Mouse (Mus musculus) C2C12 (cell line): ENCODE measurements around the gene Sh3gl3. TPM values are rescaled to one million over a fixed set of nuclear protein-coding genes. Genes with fewer than 3 reads are reported as not detected.

Source experiments
- H3K27me3 ChIP-seq: one replicate; pipeline ENCODE4 v1.6.1; 2011; ENCODE audit not compliant: control insufficient read depth, insufficient read depth, insufficient read length
- H3K36me3 ChIP-seq: one replicate; pipeline ENCODE4 v1.6.1; 2011; ENCODE audit not compliant: control insufficient read depth, insufficient read depth
- H3K4me3 ChIP-seq: one replicate; pipeline ENCODE4 v1.5.1; 2011; ENCODE audit warnings: mild to moderate bottlenecking, control low read depth; ENCODE audit not compliant: poor library complexity, insufficient read depth, severe bottlenecking
- H3K79me2 ChIP-seq: one replicate; pipeline ENCODE4 v1.6.1; 2011; ENCODE audit not compliant: control insufficient read depth, insufficient read depth
- H3K79me3 ChIP-seq: one replicate; pipeline ENCODE4 v1.6.1; 2011; ENCODE audit warnings: low read depth, control low read depth
- H3ac ChIP-seq: one replicate; pipeline ENCODE3; 2011; ENCODE audit warnings: low read depth; ENCODE audit not compliant: control insufficient read depth, insufficient read length
- CEBPB ChIP-seq: IDR thresholded peaks from one replicate; pipeline ENCODE4 v1.6.1; 2011; ENCODE audit warnings: low read depth, mild to moderate bottlenecking, control low read depth, moderate library complexity
- CTCF ChIP-seq: IDR thresholded peaks from one replicate; pipeline ENCODE4 v1.5.1; 2011; ENCODE audit not compliant: control insufficient read depth, insufficient read depth, insufficient read length
- FOSL1 ChIP-seq: IDR thresholded peaks from one replicate; pipeline ENCODE4 v1.8.0; 2011; ENCODE audit warnings: mild to moderate bottlenecking, low read length; ENCODE audit not compliant: poor library complexity, insufficient read depth, severe bottlenecking
- MAX ChIP-seq: IDR thresholded peaks from one replicate; pipeline ENCODE4 v1.6.1; 2011; ENCODE audit warnings: mild to moderate bottlenecking, control low read depth
- MYOD1 ChIP-seq: IDR thresholded peaks from one replicate; pipeline ENCODE4 v1.6.1; 2011; ENCODE audit warnings: low read depth; ENCODE audit not compliant: control insufficient read depth, insufficient read length
- MYOG ChIP-seq: IDR thresholded peaks from one replicate; pipeline ENCODE4 v1.6.1; 2011; ENCODE audit not compliant: control insufficient read depth, insufficient read length; ENCODE audit errors: extremely low read depth
- USF1 ChIP-seq: IDR thresholded peaks from one replicate; pipeline ENCODE4 v1.6.1; 2011; ENCODE audit warnings: low read depth, mild to moderate bottlenecking, control low read depth, moderate library complexity
- polyA plus RNA-seq: library from polyadenylated mRNA; unstranded; fragments of >200 nt; fragmentation: generic; extraction: Trizol; gene quantifications from one replicate; pipeline ENCODE4 v1.2.1, GENCODE M21; 2012; ENCODE audit warnings: missing spikeins

The Sh3gl3 gene
- polyA plus RNA-seq, 1 experiment, result 1.1 TPM

DNA sequence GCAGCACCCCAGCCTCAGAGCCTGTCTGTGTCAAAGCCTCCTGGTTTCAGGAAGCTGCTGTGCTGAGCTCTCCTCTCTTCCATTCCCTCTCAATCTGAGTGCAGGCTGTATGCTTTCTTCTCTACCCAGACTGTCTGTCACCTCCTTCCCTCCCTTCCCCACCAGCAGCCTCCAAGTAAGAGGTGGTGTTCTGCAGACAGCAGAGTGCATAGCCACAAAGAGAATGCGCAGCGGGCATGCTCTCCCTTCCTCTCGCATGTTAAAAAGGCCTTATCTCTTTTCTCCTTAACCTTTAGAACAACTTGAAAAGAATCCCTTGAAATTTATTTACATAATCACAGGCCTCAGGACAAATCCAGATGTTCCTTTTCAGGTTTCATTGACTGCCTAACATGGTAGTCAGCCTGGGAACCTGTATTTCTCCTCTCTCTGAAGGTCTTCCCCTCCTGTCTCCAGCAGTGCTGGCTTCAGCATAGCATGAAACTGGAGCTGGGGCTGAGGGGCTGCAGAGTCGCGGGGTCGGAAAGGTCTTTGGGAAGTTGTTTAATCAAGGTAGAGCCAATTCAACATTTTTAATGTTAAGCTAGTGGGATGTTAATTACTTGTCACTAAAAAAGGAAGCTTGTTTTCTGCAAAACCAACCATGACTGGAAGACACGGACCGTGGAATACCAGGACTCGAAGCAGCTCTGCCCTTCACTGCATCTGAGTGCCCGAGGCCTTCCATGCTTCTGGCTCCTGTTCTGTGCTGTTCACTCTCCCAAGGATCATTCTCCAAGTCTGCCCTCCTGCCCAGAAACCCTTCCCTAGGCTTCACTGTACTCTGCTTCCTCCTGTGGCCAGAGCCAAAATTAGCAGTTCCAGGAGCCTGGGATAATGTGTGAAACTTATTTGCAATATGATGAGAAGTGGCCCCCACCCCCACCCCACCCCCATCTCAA is 50.5 kb downstream of the Sh3gl3 start:
- no peaks in the 10 kb centered on the region for H3K36me3 ChIP-seq
- no peaks in the 10 kb centered on the region for H3K79me2 ChIP-seq
- H3K79me3 ChIP-seq, result no peaks in the 10 kb centered on the region
- TF ChIP-seq MYOD1 (no peak), USF1 (no peak), CTCF (no peak), FOSL1 (no peak), MAX (no peak), MYOG (no peak), CEBPB (no peak)
- peaks cover 43% of the 10 kb centered on the region for H3K27me3 ChIP-seq
- no peak overlapping the region for H3K4me3 ChIP-seq
- H3ac ChIP-seq, result no peak overlapping the region

GRCm38 (mm10) chr7:82233201-82233600 is 59.6 kb downstream of the Sh3gl3 start:
- H3K27me3 ChIP-seq, result peaks cover 47% of the 10 kb centered on the region
- no peaks in the 10 kb centered on the region for H3K79me3 ChIP-seq

DNA sequence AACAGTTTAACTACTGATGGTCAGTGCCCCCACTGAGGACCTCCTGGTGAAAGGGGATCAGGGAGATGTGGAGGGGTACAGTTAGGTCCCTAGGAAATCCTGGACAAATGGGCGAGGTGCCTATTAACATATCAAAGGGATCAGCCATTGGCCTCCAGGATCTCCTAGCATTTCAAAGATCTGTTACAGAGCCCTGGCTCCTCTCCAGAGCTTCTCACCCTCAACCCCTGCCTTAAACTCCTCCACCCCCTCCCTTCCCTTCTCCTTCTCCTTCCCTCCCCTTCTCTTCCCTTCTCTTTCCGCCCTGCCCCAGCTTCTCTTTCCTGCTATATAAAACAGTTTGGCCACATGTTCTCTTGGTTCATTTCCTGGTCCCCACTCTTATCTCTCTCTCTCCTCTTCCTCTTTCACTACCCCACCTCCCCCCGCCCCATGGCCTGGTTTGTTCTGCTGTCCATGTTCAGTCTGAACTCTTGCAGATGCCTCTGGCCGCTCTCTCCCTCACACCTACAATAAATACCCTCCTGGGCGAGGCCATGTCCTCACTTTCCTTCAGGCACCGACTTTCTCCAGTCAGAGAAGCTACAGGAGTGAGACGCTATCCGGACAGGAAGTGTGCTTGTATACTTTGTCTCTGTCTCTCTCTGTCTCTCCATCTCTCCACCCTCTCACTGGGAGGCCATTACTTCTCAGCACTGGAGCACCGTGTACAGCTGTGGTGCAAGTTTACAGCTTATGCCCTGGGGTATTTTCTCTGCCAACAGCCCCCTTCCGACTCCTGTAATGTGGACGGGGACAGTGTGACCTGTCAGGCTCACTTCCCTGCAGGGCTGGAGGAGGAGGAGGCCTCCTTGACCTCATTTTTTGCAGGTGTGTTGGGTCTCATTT is 60.6 kb downstream of the Sh3gl3 start:
- TF ChIP-seq MYOD1 (no peak), CTCF (no peak), FOSL1 (no peak), CEBPB (no peak), MYOG (no peak), MAX (no peak), USF1 (no peak)
- Histone ChIP-seq H3K4me3 (no peak overlapping the region), H3K27me3 (peaks cover 41% of the 10 kb centered on the region), H3K36me3 (no peaks in the 10 kb centered on the region), H3K79me2 (no peaks in the 10 kb centered on the region), H3ac (no peak overlapping the region), H3K79me3 (no peaks in the 10 kb centered on the region)

More at GRCm38 (mm10) chr7:82233201-82233600, 59.6 kb downstream of the Sh3gl3 start:
- Histone ChIP-seq H3K79me2 (no peaks in the 10 kb centered on the region), H3ac (no peak overlapping the region), H3K36me3 (no peaks in the 10 kb centered on the region), H3K4me3 (no peak overlapping the region)
- no peak for TF ChIP-seq MYOD1
- TF ChIP-seq MAX, result no peak
- TF ChIP-seq CTCF, result no peak
- TF ChIP-seq MYOG, result no peak
- no peak for TF ChIP-seq USF1
- TF ChIP-seq CEBPB, result no peak
- no peak for TF ChIP-seq FOSL1

- no peak overlapping the region for H3ac ChIP-seq
Observed at GRCm38 (mm10) chr7:82234898-82235290, 61.3 kb downstream of the Sh3gl3 start.

GRCm38 (mm10) chr7:82235486-82235885 is 61.8 kb downstream of the Sh3gl3 start:
- no peaks in the 10 kb centered on the region for H3K36me3 ChIP-seq
- no peaks in the 10 kb centered on the region for H3K79me3 ChIP-seq
- H3ac ChIP-seq, result no peak overlapping the region
- no peak overlapping the region for H3K4me3 ChIP-seq
- peaks cover 35% of the 10 kb centered on the region for H3K27me3 ChIP-seq
- TF ChIP-seq USF1 (no peak), FOSL1 (no peak), MYOG (no peak), MAX (no peak), MYOD1 (no peak), CTCF (no peak), CEBPB (no peak)
- H3K79me2 ChIP-seq, result no peaks in the 10 kb centered on the region

More at GRCm38 (mm10) chr7:82234898-82235290, 61.3 kb downstream of the Sh3gl3 start:
- Histone ChIP-seq H3K36me3 (no peaks in the 10 kb centered on the region), H3K4me3 (no peak overlapping the region), H3K79me3 (no peaks in the 10 kb centered on the region), H3K79me2 (no peaks in the 10 kb centered on the region), H3K27me3 (peaks cover 35% of the 10 kb centered on the region)
- no peak for TF ChIP-seq MAX
- TF ChIP-seq MYOG, result no peak
- no peak for TF ChIP-seq CTCF
- no peak for TF ChIP-seq FOSL1
- no peak for TF ChIP-seq USF1
- TF ChIP-seq MYOD1, result no peak
- TF ChIP-seq CEBPB, result no peak
